Mouse (Mus musculus): ENCODE data around the gene Dgke.

- TF ChIP-seq CTCF (conservative IDR thresholded peaks at IDR 0.05 in 1 of 2, IDR thresholded peaks at IDR 0.05 in 1 of 2; ENCODE audit: low read depth in 2 of 2, low read length in 2 of 2) (no peak), ETS1 (conservative IDR thresholded peaks at IDR 0.05; ENCODE audit: low read depth, low read length) (no peak), MEF2A (IDR thresholded peaks at IDR 0.05; ENCODE audit: borderline replicate concordance, low read depth, low read length) (no peak), TCF12 (IDR thresholded peaks at IDR 0.05; ENCODE audit: low read depth, low read length) (no peak), MXI1 (IDR thresholded peaks at IDR 0.05; ENCODE audit: low read depth, low read length) (no peak), CHD1 (IDR thresholded peaks at IDR 0.05; ENCODE audit: low read depth, low read length) (no peak), NRF1 (IDR thresholded peaks at IDR 0.05; ENCODE audit: low read depth, low read length) (no peak), E2F4 (IDR thresholded peaks at IDR 0.05; ENCODE audit: insufficient replicate concordance, low read depth, low read length) (no peak), ZNF384 (IDR thresholded peaks at IDR 0.05; ENCODE audit: low read depth, low read length) (no peak), ZC3H11A (IDR thresholded peaks at IDR 0.05; ENCODE audit: low read depth, low read length) (no peak), SMC3 (IDR thresholded peaks at IDR 0.05; ENCODE audit: low read depth, low read length) (no peak), MAX (IDR thresholded peaks at IDR 0.05; ENCODE audit: low read length) (no peak), POLR2A (IDR thresholded peaks at IDR 0.05; ENCODE audit: low read depth, low read length) (no peak), JUND (conservative IDR thresholded peaks at IDR 0.05; ENCODE audit: low read depth, low read length) (no peak)
Observed at GRCm38 (mm10) chr11:89000527-89000819, 66.2 kb downstream of the Dgke start.
